Mouse (Mus musculus): Measurements from ENCODE around the gene BC030867. TPM values are rescaled to one million over a fixed set of nuclear protein-coding genes. Genes with fewer than 3 reads are reported as not detected.
A peak's percentile ranks its signal among the peaks of the same experiment; 100 is the strongest.
"Not testable (repeated sequence)": the region's sequence is repeated elsewhere in the genome, so short reads cannot be mapped to it uniquely, and the experiment has no call there.

Gene BC030867
- total RNA-seq, 2 experiments from 2014 or later: 3.8 to 4.1 TPM

- ATAC-seq (replicated peaks; ENCODE audit: low FRiP score, poor library complexity, severe bottlenecking): no peak
These were observed 3.0 kb upstream of the BC030867 start for GRCm38 (mm10) chr11:102245581-102246272.

GRCm38 (mm10) chr11:102246273-102246635 lies 2.4 kb upstream of the BC030867 start:
- no peak for ATAC-seq (replicated peaks; ENCODE audit: low FRiP score, poor library complexity, severe bottlenecking)

GRCm38 (mm10) chr11:102246871-102247270 lies 1.8 kb upstream of the BC030867 start:
- ATAC-seq (replicated peaks; ENCODE audit: low FRiP score, poor library complexity, severe bottlenecking): no peak

- peak; percentile 46 for ATAC-seq (replicated peaks; ENCODE audit: low FRiP score, poor library complexity, severe bottlenecking)
These were observed 839 bp downstream of the BC030867 start for GRCm38 (mm10) chr11:102249351-102250090.

GRCm38 (mm10) chr11:102257514-102257913 lies 8.8 kb downstream of the BC030867 start:
- ATAC-seq (replicated peaks; ENCODE audit: low FRiP score, poor library complexity, severe bottlenecking): 0 out of 2 replicates have a peak, but pooled peaks have one; percentile 27

GRCm38 (mm10) chr11:102258095-102258494 lies 9.4 kb downstream of the BC030867 start:
- no peak for ATAC-seq (replicated peaks; ENCODE audit: low FRiP score, poor library complexity, severe bottlenecking)

GRCm38 (mm10) chr11:102258521-102258920 lies 9.8 kb downstream of the BC030867 start:
- ATAC-seq (replicated peaks; ENCODE audit: low FRiP score, poor library complexity, severe bottlenecking): no peak

- ATAC-seq (replicated peaks; ENCODE audit: low FRiP score, poor library complexity, severe bottlenecking): no peak
These were observed 14.5 kb downstream of the BC030867 start for GRCm38 (mm10) chr11:102263211-102263610.

GRCm38 (mm10) chr11:102265816-102266215 lies 17.1 kb downstream of the BC030867 start:
- no peak for ATAC-seq (replicated peaks; ENCODE audit: low FRiP score, poor library complexity, severe bottlenecking)

GRCm38 (mm10) chr11:102266631-102267355 lies 18.1 kb downstream of the BC030867 start:
- no peak for ATAC-seq (replicated peaks; ENCODE audit: low FRiP score, poor library complexity, severe bottlenecking)

- peak; percentile 66 for ATAC-seq (replicated peaks; ENCODE audit: low FRiP score, poor library complexity, severe bottlenecking)
These were observed 18.8 kb downstream of the BC030867 start for GRCm38 (mm10) chr11:102267480-102267879.

GRCm38 (mm10) chr11:102268520-102269244 lies 20.0 kb downstream of the BC030867 start, which contains the start of gene Asb16:
Asb16 (plus strand) TSS chr11:102268743.
- ATAC-seq (replicated peaks; ENCODE audit: low FRiP score, poor library complexity, severe bottlenecking): no peak

GRCm38 (mm10) chr11:102276411-102276915 lies 27.8 kb downstream of the BC030867 start:
- no peak for ATAC-seq (replicated peaks; ENCODE audit: low FRiP score, poor library complexity, severe bottlenecking)

- no peak for ATAC-seq (replicated peaks; ENCODE audit: low FRiP score, poor library complexity, severe bottlenecking)
These were observed 29.1 kb downstream of the BC030867 start for GRCm38 (mm10) chr11:102277754-102278153.

- no peak for ATAC-seq (replicated peaks; ENCODE audit: low FRiP score, poor library complexity, severe bottlenecking)
These were observed 30.9 kb downstream of the BC030867 start for GRCm38 (mm10) chr11:102279595-102279994.

- not testable (repeated sequence) for ATAC-seq (replicated peaks; ENCODE audit: low FRiP score, poor library complexity, severe bottlenecking)
These were observed 31.6 kb downstream of the BC030867 start for GRCm38 (mm10) chr11:102280267-102280666.

- no peak for ATAC-seq (replicated peaks; ENCODE audit: low FRiP score, poor library complexity, severe bottlenecking)
These were observed 35.2 kb downstream of the BC030867 start for GRCm38 (mm10) chr11:102283922-102284321.

- peak; percentile 90 for ATAC-seq (replicated peaks; ENCODE audit: low FRiP score, poor library complexity, severe bottlenecking)
These were observed 35.9 kb downstream of the BC030867 start, which contains the start of gene Tmub2 for GRCm38 (mm10) chr11:102284501-102285094. Tmub2 (plus strand) TSS chr11:102284931.
